In genomic region chr1:168230134-168230533, GRCm38 (mm10) we compare ENCODE assay signal across 10 mouse cellular contexts.
DNase-seq lines count a peak whose midpoint lies in the region; ATAC-seq lines count a peak whose summit lies in the region.
"Had no signal": no experiment of that assay in that cellular context is flagged by ENCODE, and none has a peak within 500 bp of the region (broad histone marks: within the 10 kb centered on the region; RNA-seq: fewer than 3 reads in every experiment).

No protein-coding gene starts in this region.

- H3K4me3 ChIP-seq in kidney, embryonic 15.5 days (replicated peaks) = no peak overlapping the region
- no peak overlapping the region for H3K4me3 ChIP-seq in forebrain, embryonic 15.5 days
- no peak overlapping the region for H3K4me3 ChIP-seq in midbrain, embryonic 15.5 days
- H3K4me3 ChIP-seq: liver, embryonic 13.5 days had no signal

- no peaks in the 10 kb centered on the region for H3K36me3 ChIP-seq in kidney, embryonic 15.5 days
- no peaks in the 10 kb centered on the region for H3K36me3 ChIP-seq in forebrain, embryonic 15.5 days
- no peaks in the 10 kb centered on the region; the same call in 1 of the 2 replicates for H3K36me3 ChIP-seq in midbrain, embryonic 15.5 days (replicated peaks)
- H3K36me3 ChIP-seq: liver, embryonic 13.5 days had no signal

- H3K4me1 ChIP-seq in kidney, embryonic 15.5 days = peaks cover 77% of the 10 kb centered on the region
- H3K4me1 ChIP-seq in forebrain, embryonic 15.5 days = peaks cover 62% of the 10 kb centered on the region
- peaks cover 44% of the 10 kb centered on the region for H3K4me1 ChIP-seq in midbrain, embryonic 15.5 days

- peak; percentile 48 for ATAC-seq in kidney, embryonic 15.5 days (replicated peaks; ENCODE audit: low FRiP score)
- ATAC-seq in forebrain, embryonic 15.5 days (replicated peaks) = peak; percentile 24; the same call in 1 of the 2 replicates
- ATAC-seq in midbrain, embryonic 15.5 days (replicated peaks) = no peak

- no peak for DNase-seq in kidney, adult 9 months
- DNase-seq in embryo, embryonic 11 days = peak; percentile 73
- DNase-seq in c-Kit-positive CD71-positive TER-119-positive erythroid progenitor cells, embryonic 14.5 days (ENCODE audit: low spot score) = no peak
- no peak for DNase-seq in adrenal gland, adult 8-10 months
- no peak for DNase-seq in gastrocnemius, postnatal 36 days
- DNase-seq: cerebellum, adult 2 months; liver, embryonic 13.5 days had no signal

- H3K4me2 ChIP-seq in kidney, embryonic 15.5 days = no peak overlapping the region
- H3K4me2 ChIP-seq in forebrain, embryonic 15.5 days (replicated peaks) = no peak overlapping the region
- H3K4me2 ChIP-seq in midbrain, embryonic 15.5 days = no peak overlapping the region
- H3K4me2 ChIP-seq: liver, embryonic 13.5 days had no signal

- peak overlapping the region; percentile 74 for H3K27ac ChIP-seq in kidney, embryonic 15.5 days
- peak overlapping the region; percentile 64 for H3K27ac ChIP-seq in forebrain, embryonic 15.5 days (replicated peaks)
- peak overlapping the region; percentile 19; the same call in 1 of the 2 replicates for H3K27ac ChIP-seq in midbrain, embryonic 15.5 days
- H3K27ac ChIP-seq: liver, embryonic 13.5 days had no signal

- H3K9me3 ChIP-seq in kidney, embryonic 15.5 days (replicated peaks) = no peaks in the 10 kb centered on the region
- no peaks in the 10 kb centered on the region for H3K9me3 ChIP-seq in forebrain, embryonic 15.5 days
- no peaks in the 10 kb centered on the region for H3K9me3 ChIP-seq in midbrain, embryonic 15.5 days
- H3K9me3 ChIP-seq: liver, embryonic 13.5 days had no signal

- no peaks in the 10 kb centered on the region for H3K27me3 ChIP-seq in kidney, embryonic 15.5 days
- no peaks in the 10 kb centered on the region for H3K27me3 ChIP-seq in forebrain, embryonic 15.5 days
- no peaks in the 10 kb centered on the region for H3K27me3 ChIP-seq in midbrain, embryonic 15.5 days (replicated peaks)
- H3K27me3 ChIP-seq: liver, embryonic 13.5 days had no signal

- no peak overlapping the region for H3K9ac ChIP-seq in kidney, embryonic 15.5 days
- H3K9ac ChIP-seq in forebrain, embryonic 15.5 days (replicated peaks) = no peak overlapping the region
- no peak overlapping the region for H3K9ac ChIP-seq in midbrain, embryonic 15.5 days
- H3K9ac ChIP-seq: liver, embryonic 13.5 days had no signal

- WGBS in kidney, embryonic 15.5 days = 22% methylated on average over 4 of the region's 4 CpGs
- WGBS in forebrain, embryonic 15.5 days = 38% methylated on average over 4 of the region's 4 CpGs
- WGBS in midbrain, embryonic 15.5 days = 56% methylated on average over 4 of the region's 4 CpGs

- intact Hi-C loops in gastrocnemius, postnatal 36 days (cut with DNase I) = no loop called here

Comparison
In these comparisons a context has a peak if more than half of its experiments do, and no peak if none do; other contexts are left out.
1. H3K27ac ChIP-seq: peak in every context shown above with its lines; median percentile 74 in kidney, embryonic 15.5 days; 64 in forebrain, embryonic 15.5 days; 19 in midbrain, embryonic 15.5 days.